Mouse (Mus musculus) thymus, adult 18-20 months (tissue): ENCODE data around the gene Lrg1.
"Not testable (repeated sequence)": the region's sequence is repeated elsewhere in the genome, so short reads cannot be mapped to it uniquely, and the experiment has no call there.

Experiments used
- DNase-seq, 2 experiments: peaks; one replicate each; pipeline ENCODE4 v3.0.0; 2022; ENCODE audit warnings: mixed read lengths in 2 of 2

Gene Lrg1

GRCm38 (mm10) chr17:56108334-56109044 lies 13.3 kb downstream of the Lrg1 start:
- no peak for DNase-seq

DNA sequence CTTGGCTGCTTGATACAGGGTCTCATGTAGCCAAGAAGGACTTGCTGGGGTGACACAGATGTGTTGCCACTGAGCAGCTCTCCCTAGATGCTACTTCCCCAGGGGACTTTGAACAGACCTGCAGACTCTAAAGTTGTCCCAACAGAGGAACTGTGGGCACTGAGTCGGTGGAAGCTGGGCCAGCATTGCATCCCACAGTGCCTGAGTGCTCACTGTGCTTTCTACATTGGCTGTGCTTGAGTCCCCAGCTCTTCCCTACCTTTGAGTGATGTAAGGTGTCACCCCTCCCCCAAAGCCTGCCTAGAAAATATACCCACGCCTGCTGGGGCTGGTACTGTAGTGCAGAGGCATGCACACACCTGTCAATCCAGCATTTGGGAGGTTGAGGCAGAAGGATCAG lies 14.1 kb downstream of the Lrg1 start:
- DNase-seq: no peak

DNA sequence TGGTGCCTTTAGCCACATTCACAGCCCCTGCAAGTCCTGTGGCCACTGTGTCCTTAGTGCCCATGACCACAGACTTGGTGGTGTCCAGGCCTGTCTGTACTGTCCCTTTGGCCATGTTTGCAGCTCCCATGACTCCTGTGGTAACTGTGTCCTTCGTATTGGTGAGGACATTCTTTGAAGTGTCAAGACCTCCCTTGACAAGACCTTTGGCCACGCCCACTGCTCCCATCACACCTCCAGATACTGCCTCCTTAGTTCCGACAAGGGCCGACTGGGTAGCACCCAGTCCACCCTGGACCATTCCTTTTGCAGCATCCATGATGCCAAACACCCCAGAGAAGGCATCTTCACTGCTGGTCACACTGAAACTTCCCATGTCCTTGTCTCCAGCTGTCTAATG lies 14.8 kb downstream of the Lrg1 start:
- no peak for DNase-seq

- DNase-seq: not testable (repeated sequence)
Observed at GRCm38 (mm10) chr17:56106436-56106835, 15.4 kb downstream of the Lrg1 start.

GRCm38 (mm10) chr17:56104821-56105220 lies 17.0 kb downstream of the Lrg1 start:
- DNase-seq: not testable (repeated sequence)

GRCm38 (mm10) chr17:56103465-56104285 lies 18.1 kb downstream of the Lrg1 start:
- DNase-seq: no peak

- DNase-seq: no peak
Observed at GRCm38 (mm10) chr17:56102927-56103326, 18.9 kb downstream of the Lrg1 start.

GRCm38 (mm10) chr17:56102158-56102557 lies 19.6 kb downstream of the Lrg1 start:
- no peak for DNase-seq

DNA sequence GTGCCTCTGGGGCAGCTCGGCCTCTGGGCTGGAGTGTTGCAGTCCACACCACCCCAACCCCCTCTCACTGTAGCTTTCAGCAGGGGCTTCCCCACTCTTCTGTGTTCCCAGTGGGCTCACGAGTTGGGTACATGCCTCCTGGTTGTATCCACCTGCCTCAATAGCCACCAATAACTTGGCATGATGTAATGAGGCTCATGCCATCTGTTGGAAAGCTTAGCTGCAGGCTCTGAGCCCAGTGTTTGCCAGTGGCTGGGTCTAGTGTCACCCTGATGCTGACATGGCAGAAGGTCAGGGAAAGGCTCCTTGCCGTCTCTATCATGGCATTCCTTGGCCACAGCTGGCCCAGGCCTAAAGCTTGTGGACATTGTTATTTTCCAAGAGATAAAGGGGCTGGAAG lies 21.0 kb downstream of the Lrg1 start:
- DNase-seq: no peak

GRCm38 (mm10) chr17:56098711-56099572 lies 22.9 kb downstream of the Lrg1 start:
- no peak for DNase-seq

GRCm38 (mm10) chr17:56098180-56098579 lies 23.6 kb downstream of the Lrg1 start:
- DNase-seq: no peak

- no peak for DNase-seq
Observed at GRCm38 (mm10) chr17:56096883-56097282, 24.9 kb downstream of the Lrg1 start.

DNA sequence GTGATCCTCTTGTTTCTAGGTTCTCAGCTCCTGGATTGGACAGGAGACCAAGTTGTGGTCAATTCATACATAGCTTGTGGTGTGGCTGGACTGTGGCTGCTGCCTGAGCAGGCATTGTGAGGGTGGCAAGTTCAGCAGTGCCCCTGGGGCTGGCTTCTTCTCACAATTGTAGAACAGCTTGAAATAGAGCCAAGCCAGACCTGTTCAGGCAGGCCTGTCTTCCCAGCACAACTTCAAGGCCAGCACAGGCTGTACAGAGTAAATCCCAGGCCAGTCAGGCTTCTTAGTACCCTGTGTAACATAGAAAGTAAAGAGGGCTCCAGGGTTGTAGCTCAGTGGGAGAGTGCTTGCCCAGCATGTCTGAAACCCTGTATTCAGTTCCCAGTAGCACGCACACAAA lies 29.0 kb downstream of the Lrg1 start:
- no peak for DNase-seq

DNA sequence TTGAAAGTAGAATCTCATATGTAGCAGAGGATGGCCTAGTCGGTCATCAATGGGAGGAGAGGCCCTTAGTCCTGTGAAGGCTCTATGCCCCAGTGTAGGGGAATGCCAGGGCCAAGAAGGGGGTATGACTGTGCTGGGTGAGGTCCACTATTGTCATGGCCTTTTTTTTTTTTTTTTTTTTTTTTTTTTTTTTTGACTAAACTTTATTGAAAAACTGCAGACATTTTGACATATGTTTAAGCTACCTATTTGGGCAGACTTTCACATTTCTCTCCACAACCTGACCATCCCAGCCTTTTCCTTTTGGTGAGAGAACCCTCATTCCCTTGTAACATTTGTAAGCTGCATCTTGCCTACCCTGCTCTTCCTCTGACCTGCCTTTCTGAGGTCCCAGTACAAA lies 29.5 kb downstream of the Lrg1 start:
- no peak for DNase-seq

- no peak for DNase-seq
Observed at GRCm38 (mm10) chr17:56080781-56081585, 40.8 kb downstream of the Lrg1 start.

DNA sequence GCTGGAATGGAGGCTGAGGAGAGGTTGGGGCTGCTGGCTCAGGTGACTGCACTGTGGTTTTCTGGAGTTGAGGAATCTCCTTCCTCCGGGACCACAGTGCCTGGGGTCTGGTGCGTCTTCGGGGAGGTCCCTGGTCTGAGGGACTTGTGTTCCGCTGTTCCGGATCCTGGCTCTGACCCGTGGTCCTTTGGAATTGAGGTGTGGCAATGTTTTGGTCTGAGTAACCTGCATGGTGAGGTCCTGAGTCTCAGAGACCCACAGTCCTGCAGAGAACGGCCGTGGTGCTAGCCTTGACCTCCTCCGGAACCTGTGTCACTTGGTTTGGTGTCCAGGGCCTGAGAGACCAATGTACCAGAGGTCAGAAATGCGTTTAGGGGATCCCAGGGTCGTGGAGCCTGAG lies 41.9 kb downstream of the Lrg1 start:
- DNase-seq: peak in 1 of 2 experiments; percentile 35

DNA sequence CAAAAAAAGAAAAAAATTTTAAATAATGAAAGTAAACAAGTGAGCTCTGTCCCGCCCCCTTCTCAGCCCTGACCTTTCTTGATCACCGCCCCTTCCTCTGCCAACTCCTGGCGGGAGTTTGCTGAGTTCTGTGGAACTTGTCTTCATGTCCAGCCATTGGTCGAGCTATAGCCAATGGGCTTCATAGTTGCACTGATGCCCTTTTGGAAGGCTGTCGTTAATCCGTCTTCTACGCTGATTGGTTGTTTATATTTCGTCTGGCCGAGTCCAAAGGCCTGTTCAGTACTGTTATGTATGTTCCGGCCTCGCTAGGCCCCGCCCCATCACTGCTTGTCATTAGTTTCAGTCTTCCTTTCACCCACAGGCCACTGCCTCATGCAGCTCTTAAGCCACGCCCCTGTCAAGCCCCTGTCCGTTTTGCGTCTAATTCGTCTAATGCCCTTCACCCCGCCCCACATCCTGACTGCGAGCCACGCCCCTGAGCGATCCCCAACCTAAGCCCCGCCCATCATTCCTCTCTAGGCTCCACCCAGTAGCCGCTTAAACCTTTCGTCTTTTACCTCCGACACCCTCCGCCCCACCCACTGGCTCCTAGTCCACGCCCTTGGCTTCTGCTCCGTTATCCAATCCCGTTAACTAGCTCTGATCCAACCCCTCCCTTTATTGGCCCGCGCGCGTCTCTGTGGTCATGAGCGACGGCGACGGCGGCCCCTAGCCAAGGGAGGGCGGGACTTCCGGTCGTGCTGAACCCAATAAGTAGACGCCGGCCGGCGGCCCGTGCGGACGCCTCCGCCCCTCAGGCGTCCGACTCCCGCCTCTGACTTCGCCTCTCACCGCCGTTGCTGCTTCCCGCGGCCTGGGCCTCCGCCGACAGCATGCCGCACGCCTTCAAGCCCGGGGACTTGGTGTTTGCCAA lies 42.7 kb downstream of the Lrg1 start, which contains the start of gene Hdgfl2:
Gene Hdgfl2, plus strand, starts transcription at position 755 of the 916 bp plus-strand sequence.
- peak; percentile 100 for DNase-seq

GRCm38 (mm10) chr17:56078361-56078760 lies 43.4 kb downstream of the Lrg1 start:
- peak in 1 of 2 experiments; percentile 42 for DNase-seq

DNA sequence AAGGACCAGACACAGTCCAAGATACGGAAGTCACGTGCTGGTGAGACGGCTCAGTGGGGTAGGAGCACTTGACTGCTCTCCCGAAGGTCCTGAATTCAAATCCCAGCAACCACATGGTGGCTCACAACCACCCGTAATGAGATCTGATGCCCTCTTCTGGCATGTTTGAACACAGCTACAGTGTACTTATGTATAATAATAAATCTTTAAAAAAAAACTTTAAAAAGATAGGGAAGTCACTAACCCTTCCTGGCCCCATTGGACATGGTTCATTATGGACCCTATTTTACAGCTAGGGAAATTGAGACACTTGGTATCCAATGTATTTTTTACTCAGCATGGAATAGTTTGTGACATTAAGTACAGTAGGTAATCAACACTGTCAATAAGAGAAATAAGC lies 44.3 kb downstream of the Lrg1 start:
- DNase-seq: no peak

DNA sequence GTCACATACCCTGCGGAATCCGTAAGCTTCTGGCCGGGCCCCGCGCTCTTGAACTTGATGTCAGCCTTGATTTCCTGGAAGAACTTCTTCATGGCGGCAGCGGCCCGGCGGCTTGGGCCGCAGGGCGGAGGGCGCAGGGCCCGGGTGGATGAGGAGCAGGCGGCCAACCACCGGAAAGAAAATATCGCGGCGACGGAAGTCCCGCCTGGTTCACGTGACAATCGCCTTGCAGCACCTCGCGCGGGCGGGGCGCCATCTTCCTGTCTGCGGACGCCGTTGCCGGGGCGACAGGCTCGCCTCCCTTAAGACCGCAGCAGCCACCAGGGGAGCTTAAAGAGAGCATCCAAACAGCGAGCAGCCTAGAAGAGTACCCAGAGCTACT lies 47.0 kb downstream of the Lrg1 start, which contains the start of gene Ubxn6:
Gene Ubxn6, minus strand, starts transcription at position 202 of the 382 bp plus-strand sequence.
- DNase-seq: peak; percentile 95 to 96
